Mouse (Mus musculus) gastrocnemius, adult 2 months (tissue): ENCODE measurements around the gene 2300002M23Rik. TPM values are rescaled to one million over a fixed set of nuclear protein-coding genes. Genes with fewer than 3 reads are reported as not detected.

Source experiments
- DNase-seq: peaks from one replicate; pipeline ENCODE4 v3.0.0; 2022
- H3K27ac ChIP-seq: fragments of 200-600 bp; 2 replicates; pipeline ENCODE4 v1.8.1; 2022; ENCODE audit warnings: mild to moderate bottlenecking
- H3K4me3 ChIP-seq: fragments of 200-600 bp; 2 replicates; pipeline ENCODE4 v1.8.1; 2022; ENCODE audit warnings: mild to moderate bottlenecking, moderate library complexity
- CTCF ChIP-seq: fragments of 200-600 bp; IDR thresholded peaks from 2 replicates; pipeline ENCODE4 v1.8.1; 2022; ENCODE audit warnings: antibody characterized with exemption, mild to moderate bottlenecking, moderate library complexity
- intact Hi-C: fragments of 180-260 bp; cut with DNase I; formaldehyde crosslinking; loops from one replicate; pipeline ENCODE4 v1.15.1; 2025
- total RNA-seq, 2 experiments: library from RNA; stranded (reverse); gene quantifications; 2 replicates each; pipeline ENCODE4 v1.2.3; 2021

Gene 2300002M23Rik
- total RNA-seq, 2 experiments from 2014 or later, result not detected

DNA sequence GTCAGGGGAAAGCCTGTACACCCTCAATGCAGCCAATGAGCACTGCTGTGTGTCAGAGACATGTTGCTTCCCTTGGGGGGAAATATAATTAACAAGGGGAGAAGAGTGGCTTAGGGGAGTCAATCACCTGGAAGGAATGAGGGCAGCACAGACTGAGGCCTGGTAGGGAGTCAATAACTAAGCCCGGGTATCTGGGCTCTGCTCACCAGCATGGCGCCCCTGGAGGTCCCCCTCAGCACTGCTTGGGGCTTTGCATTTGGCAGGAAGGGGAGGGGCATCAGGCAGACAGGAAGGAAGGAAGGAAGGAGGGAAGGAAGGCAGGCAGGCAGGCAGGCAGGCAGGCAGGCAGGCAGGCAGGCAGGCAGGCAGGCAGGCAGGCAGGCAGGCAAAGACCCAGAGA is 19.8 kb upstream of the 2300002M23Rik start:
- Histone ChIP-seq H3K4me3 (no peak overlapping the region), H3K27ac (no peak overlapping the region)
- DNase-seq, result no peak
- no peak for TF ChIP-seq CTCF
- intact Hi-C loops, result no loop called here

DNA sequence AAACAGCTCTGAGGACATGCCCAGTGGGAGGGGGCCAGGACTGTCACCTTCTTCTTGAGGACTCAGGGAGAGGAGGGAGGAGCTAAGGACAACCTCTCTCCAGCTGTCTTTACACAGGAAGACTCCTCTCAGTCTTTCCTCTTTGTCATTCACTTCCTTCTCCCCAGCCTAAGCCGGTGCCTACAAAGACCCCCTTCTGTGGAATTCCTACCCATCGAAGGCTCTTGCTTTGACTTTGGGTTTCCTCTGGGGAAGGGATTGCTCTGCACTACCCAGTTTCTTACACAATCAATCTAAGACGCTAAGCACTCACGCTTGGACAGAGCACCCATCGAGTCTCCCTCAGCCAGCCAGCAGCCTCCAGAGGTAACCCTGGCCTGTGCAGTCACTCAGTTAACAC is 18.6 kb upstream of the 2300002M23Rik start:
- intact Hi-C loops, result no loop called here
- no peak overlapping the region for H3K4me3 ChIP-seq
- no peak for TF ChIP-seq CTCF
- peak overlapping the region; percentile 80 for H3K27ac ChIP-seq
- no peak for DNase-seq

DNA sequence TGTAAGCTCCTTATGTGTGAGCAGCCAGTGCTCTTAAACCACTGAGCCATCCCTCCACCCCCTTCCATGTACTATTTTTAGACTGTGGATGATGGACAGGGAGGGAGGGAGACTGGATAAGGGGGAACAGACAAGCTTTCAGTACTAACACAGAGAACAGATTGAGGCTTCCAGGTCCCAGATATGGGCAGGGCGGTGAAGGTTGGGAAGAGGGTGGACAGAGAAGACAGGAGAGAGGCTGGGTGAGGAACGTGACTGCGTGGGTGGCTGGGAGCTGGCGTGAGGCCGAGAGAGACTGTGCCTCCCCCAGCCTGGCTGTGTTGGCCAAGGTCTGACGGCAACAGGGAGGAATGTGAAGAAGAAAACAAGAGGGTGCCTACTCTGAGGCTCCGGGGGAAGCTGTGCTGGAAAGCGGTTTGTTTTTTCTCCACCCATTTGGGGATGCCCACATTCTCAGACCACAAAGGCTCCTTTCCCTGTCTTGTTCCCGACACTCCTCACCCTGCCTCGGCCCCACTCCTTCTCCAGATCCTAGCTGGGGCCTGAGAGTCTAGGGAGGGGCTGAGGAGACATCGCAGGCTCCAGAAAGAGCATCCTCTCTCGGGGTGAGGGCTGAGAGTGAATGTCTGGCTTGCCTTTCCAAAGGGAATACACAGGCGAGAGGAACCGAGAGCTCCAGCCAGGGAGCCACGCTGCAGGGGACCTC is 17.7 kb upstream of the 2300002M23Rik start:
- peak; percentile 83 for DNase-seq
- intact Hi-C loops, result no loop called here
- no peak for TF ChIP-seq CTCF
- Histone ChIP-seq H3K27ac (peak overlapping the region; percentile 80), H3K4me3 (peak overlapping the region; percentile 64)

DNA sequence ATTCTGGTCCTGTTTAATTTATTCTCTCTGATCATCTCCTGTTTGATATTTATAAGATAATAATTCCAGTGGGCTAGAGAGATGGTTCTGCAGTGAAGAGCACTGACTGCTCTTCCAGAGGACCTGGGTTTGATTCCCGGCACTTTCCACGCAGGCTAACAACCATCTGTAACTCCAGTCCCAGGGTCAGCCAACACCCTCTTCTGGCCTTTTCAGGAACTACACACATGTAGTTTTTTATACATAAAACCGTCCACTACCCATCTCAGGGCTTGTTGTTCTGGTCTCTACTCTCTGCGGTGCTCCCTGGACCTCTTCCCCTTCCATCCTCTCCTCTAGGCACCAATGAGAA is 17.1 kb upstream of the 2300002M23Rik start:
- intact Hi-C loops, result no loop called here
- peak; percentile 14; the same call in 1 of the 2 replicates for TF ChIP-seq CTCF
- DNase-seq, result no peak
- peak overlapping the region; percentile 80 for H3K27ac ChIP-seq
- H3K4me3 ChIP-seq, result peak overlapping the region; percentile 64

DNA sequence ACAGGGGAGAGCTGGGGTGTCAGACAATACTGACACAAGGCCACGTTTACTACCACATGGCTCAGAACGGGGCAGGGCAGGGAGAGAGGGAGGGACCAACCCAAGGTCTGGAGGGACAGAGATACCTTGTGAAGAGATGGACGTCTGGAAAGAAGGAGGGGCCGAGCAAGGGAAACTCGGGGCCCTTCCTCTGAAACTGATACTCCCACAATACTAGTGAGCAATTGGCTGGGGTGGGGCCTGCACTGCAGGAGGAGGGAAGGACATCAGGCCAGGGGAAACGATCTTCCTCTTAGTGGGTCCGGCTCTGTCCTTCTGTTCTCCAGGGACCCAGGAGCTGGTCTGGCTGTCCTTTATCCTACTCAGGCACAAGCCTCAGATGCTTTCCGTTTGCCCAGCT is 16.4 kb upstream of the 2300002M23Rik start:
- TF ChIP-seq CTCF, result no peak
- Histone ChIP-seq H3K4me3 (no peak overlapping the region), H3K27ac (peak overlapping the region; percentile 28)
- DNase-seq, result no peak
- intact Hi-C loops, result no loop called here

DNA sequence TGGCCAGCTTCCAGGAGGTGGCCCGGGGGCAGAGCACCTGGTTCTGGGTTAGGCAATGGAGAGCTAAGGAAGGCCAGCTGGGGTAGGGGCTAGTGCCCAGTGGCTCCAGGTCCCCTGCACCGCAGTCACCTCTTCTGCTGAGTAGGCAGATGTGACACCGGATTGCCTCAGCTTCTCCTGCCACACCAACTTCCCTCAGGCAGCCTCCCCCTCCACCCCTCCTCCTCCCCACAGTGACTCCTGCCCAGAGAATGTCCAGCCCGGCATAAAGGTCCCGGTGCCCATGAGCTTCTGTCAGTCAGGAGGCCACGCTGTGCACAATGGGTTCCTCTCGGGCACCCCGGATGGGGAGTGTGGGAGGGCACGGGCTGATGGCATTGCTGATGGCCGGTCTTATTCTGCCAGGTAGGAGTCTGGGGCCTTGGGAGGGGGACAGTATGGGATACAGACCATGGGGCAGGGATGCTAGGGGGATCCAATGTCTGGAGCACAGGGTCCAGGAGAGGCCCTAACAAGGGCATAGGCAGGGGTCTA is 15.3 kb upstream of the 2300002M23Rik start, which contains the start of gene Cdsn:
Gene Cdsn, plus strand, starts transcription at position 248 of the 534 bp plus-strand sequence.
- no peak for TF ChIP-seq CTCF
- Histone ChIP-seq H3K27ac (peak within 1 kb of the TSS; percentile 28), H3K4me3 (no peak within 1 kb of the TSS)
- no peak for DNase-seq
- intact Hi-C loops, result no loop called here

DNA sequence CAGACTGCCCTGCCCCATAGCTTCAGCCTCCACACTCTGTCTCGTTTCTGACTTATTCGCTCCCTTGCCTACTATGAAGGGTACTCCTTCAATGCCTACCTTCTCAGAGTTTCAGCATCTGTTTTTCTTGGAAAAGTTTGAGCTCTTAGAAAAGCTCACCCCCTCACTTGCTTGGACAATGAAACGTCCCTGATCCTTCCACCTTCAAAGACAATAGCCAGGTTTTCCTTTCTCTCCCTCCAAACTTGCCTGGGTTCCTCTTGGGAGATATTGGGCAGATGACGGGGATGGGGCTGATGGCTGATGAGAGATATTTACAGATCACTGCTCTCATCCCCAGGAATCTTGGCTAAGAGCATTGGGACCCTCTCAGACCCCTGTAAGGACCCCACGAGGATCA is 12.9 kb upstream of the 2300002M23Rik start:
- TF ChIP-seq CTCF, result no peak
- intact Hi-C loops, result no loop called here
- H3K27ac ChIP-seq, result no peak overlapping the region
- no peak overlapping the region for H3K4me3 ChIP-seq
- DNase-seq, result no peak

DNA sequence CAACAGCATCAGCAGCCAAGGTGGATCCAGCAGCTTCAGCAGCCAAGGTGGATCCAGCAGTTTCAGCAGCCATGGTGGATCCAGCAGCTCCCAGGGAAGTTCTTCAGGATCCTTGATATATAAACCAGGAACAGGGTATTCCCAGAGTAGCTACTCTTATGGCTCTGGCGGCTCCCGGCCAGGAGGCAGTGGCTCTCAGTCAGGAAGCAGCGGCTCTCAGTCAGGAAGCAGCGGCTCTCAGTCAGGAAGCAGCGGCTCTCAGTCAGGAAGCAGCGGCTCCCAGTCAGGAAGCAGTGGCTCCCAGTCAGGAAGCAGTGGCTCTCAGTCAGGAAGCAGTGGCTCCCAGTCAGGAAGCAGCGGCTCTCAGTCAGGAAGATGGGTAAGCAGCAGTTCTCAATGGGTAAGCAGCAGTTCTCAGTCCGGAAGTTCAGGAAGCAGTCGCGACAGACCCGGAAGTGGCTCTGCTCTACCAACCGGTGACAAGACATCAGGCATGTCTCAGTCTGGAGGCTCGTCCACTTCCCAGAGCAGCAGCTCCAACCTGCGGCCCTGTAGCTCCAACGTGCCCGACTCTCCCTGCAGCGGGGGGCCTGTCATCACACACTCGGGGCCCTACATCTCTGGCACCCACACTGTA is 12.4 kb upstream of the 2300002M23Rik start:
- no peak for DNase-seq
- no peak overlapping the region for H3K27ac ChIP-seq
- no peak for TF ChIP-seq CTCF
- no peak overlapping the region for H3K4me3 ChIP-seq
- intact Hi-C loops, result no loop called here

DNA sequence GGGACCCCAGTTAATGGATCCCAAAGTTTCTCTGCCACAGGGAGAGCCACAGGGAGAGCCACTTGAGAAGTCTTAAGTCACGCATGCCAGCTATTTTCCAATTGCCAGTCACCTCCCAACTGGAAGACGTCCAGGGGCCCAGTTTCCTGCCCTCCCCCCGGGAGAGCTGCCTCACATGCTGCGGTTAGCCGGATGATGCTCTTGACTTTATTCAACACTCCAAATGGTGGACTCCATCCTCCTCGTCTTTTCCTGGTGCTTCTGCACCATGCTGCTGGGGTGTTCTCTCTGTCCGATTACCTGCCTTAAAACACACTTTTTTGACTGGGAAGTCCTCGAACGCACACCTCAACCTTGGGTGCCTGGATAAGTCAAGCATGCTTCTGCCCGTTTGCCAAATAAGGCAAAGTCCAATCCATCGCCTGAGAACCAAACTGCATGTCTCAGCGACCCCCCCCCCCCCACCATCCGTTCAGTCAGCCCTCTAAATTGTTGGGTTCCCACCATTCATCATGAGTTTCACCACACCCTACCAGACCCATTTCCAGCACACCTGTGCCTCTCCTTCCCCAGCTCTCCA is 11.0 kb upstream of the 2300002M23Rik start:
- Histone ChIP-seq H3K27ac (no peak overlapping the region), H3K4me3 (no peak overlapping the region)
- intact Hi-C loops, result no loop called here
- no peak for DNase-seq
- TF ChIP-seq CTCF, result no peak

DNA sequence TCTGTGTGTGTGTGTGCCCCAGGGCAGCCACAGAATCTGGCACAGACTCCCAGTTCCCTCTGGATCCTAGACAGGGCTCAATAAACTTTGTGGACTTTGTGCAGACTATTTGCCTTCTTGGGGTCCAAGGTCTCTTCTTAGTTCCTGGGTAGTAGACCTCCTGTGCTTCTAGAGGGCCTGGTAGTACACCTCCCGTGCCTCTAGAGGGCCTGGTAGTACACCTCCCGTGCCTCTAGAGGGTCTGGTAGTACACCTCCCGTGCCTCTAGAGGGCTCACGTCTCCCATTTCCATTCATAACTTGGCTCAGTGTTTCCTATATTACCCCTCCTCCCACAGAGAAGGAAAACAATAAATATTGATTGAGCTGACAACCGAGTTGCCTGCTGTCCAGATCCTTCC is 10.4 kb upstream of the 2300002M23Rik start:
- H3K27ac ChIP-seq, result no peak overlapping the region
- peak; percentile 63 for TF ChIP-seq CTCF
- DNase-seq, result no peak
- no peak overlapping the region for H3K4me3 ChIP-seq
- intact Hi-C loops, result no loop called here

DNA sequence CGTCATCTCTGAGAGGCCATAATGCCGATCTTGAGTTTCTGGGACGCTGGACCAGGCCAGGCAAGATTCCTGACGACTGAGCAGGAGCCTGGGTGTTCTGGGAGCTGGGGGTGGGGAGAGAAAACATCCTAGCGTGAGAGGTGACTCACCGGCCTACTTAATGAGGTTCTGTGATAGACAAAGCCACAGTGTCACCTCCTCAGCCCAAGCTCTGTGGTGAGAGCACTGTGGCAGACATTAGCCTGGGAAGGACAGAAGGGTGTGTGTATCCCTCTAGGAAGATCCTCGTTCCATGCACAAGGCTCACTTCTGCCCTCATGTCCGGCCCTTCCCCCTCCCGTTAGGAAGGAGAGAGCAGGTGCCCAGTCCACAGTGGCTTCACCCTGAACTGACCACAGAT is 9.9 kb upstream of the 2300002M23Rik start:
- DNase-seq, result no peak
- H3K27ac ChIP-seq, result no peak overlapping the region
- intact Hi-C loops, result no loop called here
- no peak for TF ChIP-seq CTCF
- no peak overlapping the region for H3K4me3 ChIP-seq

DNA sequence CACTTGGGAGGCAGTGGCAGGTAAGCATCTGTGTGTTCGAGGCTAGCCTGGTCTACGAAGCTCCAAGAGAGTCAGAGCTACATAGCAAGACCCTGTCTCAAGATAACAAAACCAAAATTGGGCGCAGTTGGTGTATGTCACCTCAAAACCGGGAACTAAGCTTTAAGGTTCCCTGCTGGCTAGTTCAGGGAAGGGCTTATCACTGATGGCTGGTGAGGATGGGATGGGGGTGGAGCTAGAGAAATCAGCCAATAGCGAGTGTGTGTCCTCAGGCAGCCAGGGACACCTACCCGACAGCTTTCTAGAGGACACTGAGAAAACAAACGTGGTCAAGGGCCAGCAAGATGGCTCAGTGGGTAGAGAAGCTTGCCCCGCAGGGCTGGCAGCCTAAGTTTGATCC is 9.0 kb upstream of the 2300002M23Rik start:
- Histone ChIP-seq H3K27ac (no peak overlapping the region), H3K4me3 (no peak overlapping the region)
- TF ChIP-seq CTCF, result no peak
- no peak for DNase-seq
- intact Hi-C loops, result no loop called here

DNA sequence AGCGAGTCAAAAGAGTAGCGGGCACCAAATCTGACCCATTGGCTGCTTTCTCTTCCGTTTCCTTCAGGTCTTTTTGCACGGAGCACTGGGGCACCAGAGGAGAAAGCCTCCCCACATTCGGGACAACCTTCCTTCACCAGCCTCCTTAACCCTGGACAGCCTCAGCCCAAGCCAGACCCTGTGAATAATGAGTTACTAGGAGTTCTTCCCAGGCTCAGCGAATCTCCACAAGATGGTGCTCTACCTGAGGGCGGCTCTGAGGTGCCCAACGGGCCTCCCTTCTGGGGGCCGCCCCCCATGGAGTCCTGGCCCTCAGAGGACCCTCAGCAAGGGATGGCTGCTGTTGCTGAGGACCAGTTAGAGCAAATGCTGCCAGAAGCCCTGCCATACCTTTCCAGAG is 517 bp downstream of the 2300002M23Rik start:
- no peak for TF ChIP-seq CTCF
- H3K4me3 ChIP-seq, result no peak overlapping the region
- intact Hi-C loops, result no loop called here
- H3K27ac ChIP-seq, result no peak overlapping the region
- DNase-seq, result no peak
